Mouse (Mus musculus) CD4-positive helper T cell, adult 2 months (primary cell): ENCODE data around the gene Ncoa5.

ENCODE experiments used
- DNase-seq: peaks from one replicate; pipeline ENCODE4 v3.0.0-alpha.2; 2012; ENCODE audit warnings: low read depth, missing footprints, low spot score

The Ncoa5 gene

GRCm38 (mm10) chr2:165050826-165051548, 16.3 kb upstream of the Ncoa5 start:
- no peak for DNase-seq

- DNase-seq = no peak
Observed at GRCm38 (mm10) chr2:165049044-165049443, 14.4 kb upstream of the Ncoa5 start.

GRCm38 (mm10) chr2:165043729-165044128, 9.1 kb upstream of the Ncoa5 start:
- no peak for DNase-seq

- peak; percentile 13 for DNase-seq
Observed at GRCm38 (mm10) chr2:165043090-165043636, 8.5 kb upstream of the Ncoa5 start.

GRCm38 (mm10) chr2:165042126-165042525, 7.5 kb upstream of the Ncoa5 start:
- no peak for DNase-seq

- no peak for DNase-seq
Observed at GRCm38 (mm10) chr2:165037415-165037814, 2.7 kb upstream of the Ncoa5 start.

- DNase-seq = no peak
Observed at GRCm38 (mm10) chr2:165035058-165035431, 378 bp upstream of the Ncoa5 start.

- DNase-seq = peak; percentile 30
Observed at GRCm38 (mm10) chr2:165033306-165033705, 1.4 kb downstream of the Ncoa5 start.

- no peak for DNase-seq
Observed at GRCm38 (mm10) chr2:165032533-165032932, 2.1 kb downstream of the Ncoa5 start.

- DNase-seq = no peak
Observed at GRCm38 (mm10) chr2:165027163-165027562, 7.5 kb downstream of the Ncoa5 start.

GRCm38 (mm10) chr2:165020490-165020889, 14.2 kb downstream of the Ncoa5 start:
- no peak for DNase-seq

- no peak for DNase-seq
Observed at GRCm38 (mm10) chr2:165014935-165015334, 19.7 kb downstream of the Ncoa5 start.

- DNase-seq = no peak
Observed at GRCm38 (mm10) chr2:165010351-165010750, 24.3 kb downstream of the Ncoa5 start.

GRCm38 (mm10) chr2:165009581-165009980, 25.1 kb downstream of the Ncoa5 start:
- no peak for DNase-seq

GRCm38 (mm10) chr2:165009161-165009560, 25.5 kb downstream of the Ncoa5 start:
- DNase-seq = no peak

- no peak for DNase-seq
Observed at GRCm38 (mm10) chr2:165007986-165008385, 26.7 kb downstream of the Ncoa5 start.

GRCm38 (mm10) chr2:165006813-165007212, 27.9 kb downstream of the Ncoa5 start:
- DNase-seq = no peak

- DNase-seq = no peak
Observed at GRCm38 (mm10) chr2:165004237-165004636, 30.4 kb downstream of the Ncoa5 start.

- no peak for DNase-seq
Observed at GRCm38 (mm10) chr2:165003108-165003507, 31.6 kb downstream of the Ncoa5 start.

- DNase-seq = no peak
Observed at GRCm38 (mm10) chr2:165001958-165002357, 32.7 kb downstream of the Ncoa5 start.

GRCm38 (mm10) chr2:164997721-164998428, 36.8 kb downstream of the Ncoa5 start:
- no peak for DNase-seq

- no peak for DNase-seq
Observed at GRCm38 (mm10) chr2:164996848-164997720, 37.6 kb downstream of the Ncoa5 start.
